Mouse (Mus musculus) cortical plate, adult 2 months (tissue): ENCODE measurements around the gene Pkd1l3.

ENCODE experiments used
- CTCF ChIP-seq: fragments of 200-500 bp; IDR thresholded peaks from 2 replicates; pipeline ENCODE4 v1.5.1; 2011; ENCODE audit warnings: mild to moderate bottlenecking, control low read depth, low read length; ENCODE audit not compliant: insufficient read depth; ENCODE audit errors: extremely low read depth
- POLR2A ChIP-seq: fragments of 200-500 bp; IDR thresholded peaks from 2 replicates; pipeline ENCODE4 v1.6.1; 2011; ENCODE audit warnings: mild to moderate bottlenecking, low read length, control low read depth; ENCODE audit not compliant: insufficient read depth; ENCODE audit errors: extremely low read depth

DNA sequence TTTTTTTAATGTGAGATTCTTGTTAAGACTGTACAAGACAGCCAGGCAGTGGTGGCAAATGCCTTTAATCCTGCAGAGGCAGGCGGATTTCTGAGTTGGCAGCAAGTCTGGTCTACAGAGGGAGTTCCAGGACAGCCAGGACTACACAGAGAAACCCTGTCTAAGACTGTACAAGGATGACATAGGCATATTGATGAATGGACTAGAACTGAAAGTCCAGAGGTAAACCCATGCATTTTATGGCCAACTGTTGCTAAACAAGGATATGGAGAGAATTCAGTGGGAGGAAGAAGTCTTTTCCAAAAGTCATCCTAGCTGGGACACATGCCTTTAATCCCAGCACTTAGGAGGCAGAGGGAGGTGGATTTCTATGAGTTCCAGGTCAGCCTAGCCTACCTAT is 83.4 kb downstream of the Pkd1l3 start:
- TF ChIP-seq POLR2A (no peak), CTCF (no peak)
